8 mouse cellular contexts compared by ENCODE assay signal in genomic region chr10:77165318-77165945, GRCm38 (mm10). TPM values are rescaled to one million over a fixed set of nuclear protein-coding genes. Genes with fewer than 3 reads are reported as not detected.
DNase-seq lines count a peak whose midpoint lies in the region; ATAC-seq and TF ChIP-seq lines count a peak whose summit lies in the region.

No protein-coding gene starts in this region.

- ATAC-seq in hindbrain, embryonic 12.5 days (ENCODE audit: low FRiP score): no peak
- peak; percentile 54 for ATAC-seq in neural tube, embryonic 11.5 days (ENCODE audit: insufficient read depth, low FRiP score, low TSS enrichment)

- no peaks in the 10 kb centered on the region for H3K36me3 ChIP-seq in hindbrain, embryonic 12.5 days
- H3K36me3 ChIP-seq in neural tube, embryonic 11.5 days (ENCODE audit: control insufficient read depth, insufficient read depth, low read length): no peaks in the 10 kb centered on the region

- no peak for DNase-seq in layer of hippocampus, adult 2 months (ENCODE audit: low spot score in 2 of 2)
- no peak for DNase-seq in layer of hippocampus, postnatal 14 days (ENCODE audit: low spot score in 2 of 2)
- peak; percentile 85 for DNase-seq in embryo, embryonic 10.5 days (ENCODE audit: low spot score)
- DNase-seq in liver: peak; percentile 25
- DNase-seq in neural tube, embryonic 11.5 days (ENCODE audit: low spot score): peak; percentile 84
- no peak for DNase-seq in spleen, postnatal 14 days (ENCODE audit: low spot score in 2 of 2)
- no peak for DNase-seq in cerebellum, adult 9-10 months

- no peaks in the 10 kb centered on the region for H3K9me3 ChIP-seq in hindbrain, embryonic 12.5 days (replicated peaks)
- no peaks in the 10 kb centered on the region for H3K9me3 ChIP-seq in neural tube, embryonic 11.5 days (ENCODE audit: control insufficient read depth, low read length)

- TF ChIP-seq CTCF in layer of hippocampus, adult 2 months (conservative IDR thresholded peaks at IDR 0.05): no peak

- peak overlapping the region; percentile 41 for H3K4me3 ChIP-seq in layer of hippocampus, adult 2 months
- H3K4me3 ChIP-seq in hindbrain, embryonic 12.5 days: peak overlapping the region; percentile 45
- peak overlapping the region; percentile 66 for H3K4me3 ChIP-seq in neural tube, embryonic 11.5 days (ENCODE audit: low read depth, low read length)

- H3K4me2 ChIP-seq in hindbrain, embryonic 12.5 days (replicated peaks): peak overlapping the region; percentile 80
- peak overlapping the region; percentile 94 for H3K4me2 ChIP-seq in neural tube, embryonic 11.5 days (ENCODE audit: low read depth)

- H3K27me3 ChIP-seq in hindbrain, embryonic 12.5 days: peaks cover 22% of the 10 kb centered on the region
- no peaks in the 10 kb centered on the region for H3K27me3 ChIP-seq in neural tube, embryonic 11.5 days (ENCODE audit: control insufficient read depth, insufficient read depth, low read length)

- under 1% methylated on average over 40 of the region's 40 CpGs for WGBS in hindbrain, embryonic 12.5 days
- WGBS in neural tube, embryonic 11.5 days: under 1% methylated on average over 40 of the region's 40 CpGs

- peaks cover 39% of the 10 kb centered on the region for H3K4me1 ChIP-seq in hindbrain, embryonic 12.5 days
- H3K4me1 ChIP-seq in neural tube, embryonic 11.5 days (ENCODE audit: control insufficient read depth, insufficient read depth, low read length): peaks cover 16% of the 10 kb centered on the region

- H3K9ac ChIP-seq in hindbrain, embryonic 12.5 days: peak overlapping the region; percentile 58
- H3K9ac ChIP-seq in neural tube, embryonic 11.5 days (ENCODE audit: low read length): peak overlapping the region; percentile 73

- no peak overlapping the region for H3K27ac ChIP-seq in layer of hippocampus, adult 2 months
- H3K27ac ChIP-seq in hindbrain, embryonic 12.5 days: peak overlapping the region; percentile 49; the same call in 1 of the 2 replicates
- peak overlapping the region; percentile 77 for H3K27ac ChIP-seq in neural tube, embryonic 11.5 days (ENCODE audit: low read depth, low read length)

RNA-seq across cellular contexts. Expression of gene Col18a1, which starts 0.9 kb away (rescaled TPM):
- 1 to 10 TPM; 3.2 to 4.8 TPM for total RNA-seq in layer of hippocampus, adult 2 months (2021)
- total RNA-seq in layer of hippocampus, postnatal 14 days (2021): 1 to 10 TPM; 7.3 to 9.8 TPM
- 103 and 109 TPM in 2 replicates for polyA plus RNA-seq in hindbrain, embryonic 12.5 days (2016; fragmentation: Nextera tagmentation; extraction: Ambion mirVana)
- polyA plus RNA-seq in neural tube, embryonic 11.5 days (2014; fragmentation: Nextera tagmentation; extraction: Ambion mirVana): 80.1 and 83.2 TPM in 2 replicates

Comparison
In these comparisons a context has a peak if more than half of its experiments do, and no peak if none do; other contexts are left out.
1. DNase-seq: peak in embryo, embryonic 10.5 days (single experiment), liver (single experiment) and neural tube, embryonic 11.5 days (single experiment); none in layer of hippocampus, adult 2 months (0 of 2), layer of hippocampus, postnatal 14 days (0 of 2), spleen, postnatal 14 days (0 of 2) and cerebellum, adult 9-10 months (single experiment).
2. Peak in every context shown above with its lines, with median percentiles within 50 percentile points of each other: H3K4me3 ChIP-seq.